Mouse (Mus musculus) MEL (cell line): ENCODE measurements around the gene Ppp2r2c. TPM values are rescaled to one million over a fixed set of nuclear protein-coding genes. Genes with fewer than 3 reads are reported as not detected.

Experiments used
- DNase-seq: peaks from one replicate; pipeline ENCODE4 v3.0.0; 2011; ENCODE audit warnings: low read depth, low spot score
- H3K27ac ChIP-seq: 2 replicates; pipeline ENCODE4 v1.5.1; 2012; ENCODE audit warnings: low read depth, mild to moderate bottlenecking, control low read depth, low read length, moderate library complexity; ENCODE audit not compliant: control insufficient read depth
- H3K27me3 ChIP-seq, 2 experiments: fragments of 150-350 bp in 1 of 2; sonication (generic) in 1 of 2; 2 replicates each; pipeline ENCODE4 v1.6.1; 2012; ENCODE audit warnings: low read length in 2 of 2, mild to moderate bottlenecking in 2 of 2, improper control_type of control experiment in 1 of 2, moderate library complexity in 1 of 2; ENCODE audit not compliant: insufficient read depth in 2 of 2, control insufficient read depth in 1 of 2
- H3K36me3 ChIP-seq, 2 experiments: 2 replicates each; pipeline ENCODE4 v1.6.1; 2012 to 2014; ENCODE audit warnings: low read length in 2 of 2, improper control_type of control experiment in 1 of 2, inconsistent platforms in 1 of 2, mild to moderate bottlenecking in 1 of 2; ENCODE audit not compliant: insufficient read depth in 2 of 2, control insufficient read depth in 1 of 2
- H3K4me1 ChIP-seq, 2 experiments: fragments of 150-350 bp in 1 of 2; sonication (generic) in 1 of 2; 2 replicates each; pipeline ENCODE4 v1.6.1; 2012; ENCODE audit warnings: low read length in 2 of 2, improper control_type of control experiment in 1 of 2, mild to moderate bottlenecking in 1 of 2; ENCODE audit not compliant: insufficient read depth in 2 of 2, control insufficient read depth in 1 of 2
- H3K4me3 ChIP-seq, 2 experiments: fragments of 150-350 bp in 1 of 2; sonication (generic) in 1 of 2; 2 replicates each; pipeline ENCODE4 v1.5.1; 2012; ENCODE audit warnings: low read depth in 2 of 2, low read length in 2 of 2, mild to moderate bottlenecking in 2 of 2, moderate library complexity in 2 of 2, control low read depth in 1 of 2, improper control_type of control experiment in 1 of 2; ENCODE audit not compliant: control insufficient read depth in 1 of 2, insufficient read depth in 1 of 2
- H3K79me2 ChIP-seq: 2 replicates; pipeline ENCODE4 v1.6.1; 2012; ENCODE audit warnings: mild to moderate bottlenecking, low read length, moderate library complexity; ENCODE audit not compliant: control insufficient read depth, poor library complexity, insufficient read depth
- H3K9ac ChIP-seq: 2 replicates; pipeline ENCODE4 v1.6.1; 2012; ENCODE audit warnings: low read depth, mild to moderate bottlenecking, control low read depth, low read length, moderate library complexity; ENCODE audit not compliant: control insufficient read depth, poor library complexity, severe bottlenecking
- H3K9me3 ChIP-seq: fragments of 150-350 bp; sonication (generic); replicated peaks from 2 replicates; pipeline ENCODE4 v1.6.1; 2012; ENCODE audit warnings: mild to moderate bottlenecking, low read length, improper control_type of control experiment, moderate library complexity; ENCODE audit not compliant: insufficient read depth
- CHD1 ChIP-seq: IDR thresholded peaks from 2 replicates; pipeline ENCODE4 v1.6.1; 2012; ENCODE audit warnings: low read depth, mild to moderate bottlenecking, inconsistent platforms, low read length, improper control_type of control experiment
- CHD2 ChIP-seq: IDR thresholded peaks from 2 replicates; pipeline ENCODE4 v1.6.1; 2011; ENCODE audit warnings: low read length, improper control_type of control experiment
- CTCF ChIP-seq, 3 experiments: IDR thresholded peaks in 2 of 3; conservative IDR thresholded peaks in 1 of 3; 2 replicates each; pipeline ENCODE4 v1.5.1; 2011 to 2012; ENCODE audit warnings: low read length in 3 of 3, low read depth in 2 of 3, mild to moderate bottlenecking in 2 of 3, improper control_type of control experiment in 1 of 3, inconsistent platforms in 1 of 3, mixed read lengths in 1 of 3, moderate library complexity in 1 of 3; ENCODE audit not compliant: control insufficient read depth in 1 of 3, insufficient read depth in 1 of 3, poor library complexity in 1 of 3, severe bottlenecking in 1 of 3
- GABPA ChIP-seq: IDR thresholded peaks from 2 replicates; pipeline ENCODE4 v1.6.1; 2012; ENCODE audit warnings: low read depth, mild to moderate bottlenecking, inconsistent platforms, low read length, improper control_type of control experiment, moderate library complexity
- HCFC1 ChIP-seq: IDR thresholded peaks from 2 replicates; pipeline ENCODE4 v1.6.1; 2012; ENCODE audit warnings: low read depth, mild to moderate bottlenecking, inconsistent platforms, low read length, improper control_type of control experiment, moderate library complexity
- JUND ChIP-seq: IDR thresholded peaks from 2 replicates; pipeline ENCODE4 v1.6.1; 2011; ENCODE audit warnings: low read depth, mild to moderate bottlenecking, improper control_type of control experiment, low read length
- KAT2A ChIP-seq: conservative IDR thresholded peaks from 2 replicates; pipeline ENCODE4 v1.6.1; 2012; ENCODE audit warnings: low read depth, low read length, improper control_type of control experiment, inconsistent platforms
- MAX ChIP-seq: IDR thresholded peaks from 2 replicates; pipeline ENCODE4 v1.6.1; 2011; ENCODE audit warnings: low read length, improper control_type of control experiment
- MYC ChIP-seq: IDR thresholded peaks from 2 replicates; pipeline ENCODE4 v1.6.1; 2011; ENCODE audit warnings: low read depth, mild to moderate bottlenecking, low read length, improper control_type of control experiment, moderate library complexity
- NELFE ChIP-seq: IDR thresholded peaks from 2 replicates; pipeline ENCODE4 v1.6.1; 2011; ENCODE audit warnings: low read depth, low read length, improper control_type of control experiment
- POLR2A ChIP-seq, 2 experiments: IDR thresholded peaks; 2 replicates each; pipeline ENCODE4 v1.6.1; 2011 to 2012; ENCODE audit warnings: low read length in 2 of 2, mild to moderate bottlenecking in 2 of 2, control low read depth in 1 of 2, improper control_type of control experiment in 1 of 2, low read depth in 1 of 2, moderate library complexity in 1 of 2; ENCODE audit not compliant: control insufficient read depth in 1 of 2, insufficient read depth in 1 of 2, poor library complexity in 1 of 2
- POLR2AphosphoS2 ChIP-seq: IDR thresholded peaks from 2 replicates; pipeline ENCODE4 v1.6.1; 2011; ENCODE audit warnings: low read length, improper control_type of control experiment
- RCOR1 ChIP-seq: IDR thresholded peaks from 2 replicates; pipeline ENCODE4 v1.6.1; 2012; ENCODE audit warnings: low read depth, mild to moderate bottlenecking, inconsistent platforms, low read length, improper control_type of control experiment
- SIN3A ChIP-seq: IDR thresholded peaks from 2 replicates; pipeline ENCODE4 v1.6.1; 2012; ENCODE audit warnings: low read length, improper control_type of control experiment, inconsistent platforms
- SMC3 ChIP-seq: IDR thresholded peaks from 2 replicates; pipeline ENCODE4 v1.6.1; 2011; ENCODE audit warnings: low read depth, low read length, improper control_type of control experiment
- TCF12 ChIP-seq: IDR thresholded peaks from 2 replicates; pipeline ENCODE4 v1.6.1; 2014; ENCODE audit warnings: low read depth, mild to moderate bottlenecking, inconsistent platforms, low read length, improper control_type of control experiment, moderate library complexity
- USF1 ChIP-seq: IDR thresholded peaks from 2 replicates; pipeline ENCODE4 v1.6.1; 2014; ENCODE audit warnings: low read depth, mild to moderate bottlenecking, inconsistent platforms, low read length, improper control_type of control experiment, moderate library complexity
- ZC3H11A ChIP-seq: IDR thresholded peaks from 2 replicates; pipeline ENCODE4 v1.6.1; 2012; ENCODE audit warnings: low read depth, mild to moderate bottlenecking, inconsistent platforms, low read length, improper control_type of control experiment
- ZKSCAN1 ChIP-seq: IDR thresholded peaks from 2 replicates; pipeline ENCODE4 v1.6.1; 2012; ENCODE audit warnings: low read depth, mild to moderate bottlenecking, inconsistent platforms, low read length, improper control_type of control experiment, moderate library complexity
- polyA plus RNA-seq, 2 experiments: library from polyadenylated mRNA; stranded (reverse) in 1 of 2; unstranded in 1 of 2; fragments of >175 nt in 1 of 2; fragments of >200 nt in 1 of 2; gene quantifications; 2 replicates each; pipeline versions ENCODE4 v1.2.1 to v1.2.4; 2012; ENCODE audit warnings: low replicate concordance in 2 of 2, low read depth in 1 of 2; ENCODE audit not compliant: insufficient read length in 2 of 2, insufficient read depth in 1 of 2, missing spikeins in 1 of 2
- total RNA-seq: library from RNA; depleted of rRNA; stranded (reverse); fragments of 300-350 nt; gene quantifications from 2 replicates; pipeline ENCODE4 v1.2.3, GENCODE M21; 2012

The Ppp2r2c gene
- total and polyA plus RNA-seq, 3 experiments: not detected

GRCm38 (mm10) chr5:36935486-36936473 lies 67.5 kb downstream of the Ppp2r2c start:
- TF ChIP-seq SIN3A (no peak), CTCF (IDR thresholded peaks at IDR 0.05 in 2 of 3, conservative IDR thresholded peaks at IDR 0.05 in 1 of 3; ENCODE audit: control insufficient read depth in 1 of 3, insufficient read depth in 1 of 3, low read depth in 2 of 3, low read length in 3 of 3, poor library complexity in 1 of 3, severe bottlenecking in 1 of 3) (no peak), SMC3 (no peak), POLR2AphosphoS2 (no peak), KAT2A (no peak), USF1 (no peak), HCFC1 (no peak), TCF12 (no peak), RCOR1 (no peak), GABPA (no peak), MAX (no peak), JUND (no peak), MYC (no peak), CHD2 (no peak)
- H3K79me2 ChIP-seq: no peaks in the 10 kb centered on the region
- no peaks in the 10 kb centered on the region for H3K4me1 ChIP-seq
- no peaks in the 10 kb centered on the region for H3K9me3 ChIP-seq
- DNase-seq: no peak
- no peak overlapping the region for H3K27ac ChIP-seq
- H3K36me3 ChIP-seq: no peaks in the 10 kb centered on the region
- no peak overlapping the region for H3K4me3 ChIP-seq
- H3K27me3 ChIP-seq: no peaks in the 10 kb centered on the region
- no peak overlapping the region for H3K9ac ChIP-seq

GRCm38 (mm10) chr5:36936548-36936947 lies 68.2 kb downstream of the Ppp2r2c start:
- no peak for DNase-seq
- Histone ChIP-seq H3K9ac (no peak overlapping the region), H3K9me3 (no peaks in the 10 kb centered on the region)
- TF ChIP-seq NELFE: no peak
- no peak for TF ChIP-seq ZC3H11A
- TF ChIP-seq CHD1: no peak
- no peak for TF ChIP-seq ZKSCAN1
- no peak for TF ChIP-seq POLR2AphosphoS2
- TF ChIP-seq POLR2A (IDR thresholded peaks at IDR 0.05; ENCODE audit: control insufficient read depth in 1 of 2, insufficient read depth in 1 of 2, low read depth in 1 of 2, low read length in 2 of 2, poor library complexity in 1 of 2): no peak
- TF ChIP-seq GABPA: no peak
- TF ChIP-seq TCF12: no peak
- TF ChIP-seq HCFC1: no peak
- TF ChIP-seq, all 39 proteins: peak for 0
- Histone ChIP-seq H3K4me3 (no peak overlapping the region), H3K27me3 (no peaks in the 10 kb centered on the region), H3K4me1 (no peaks in the 10 kb centered on the region), H3K36me3 (no peaks in the 10 kb centered on the region), H3K27ac (no peak overlapping the region), H3K79me2 (no peaks in the 10 kb centered on the region)
